11 mouse cellular contexts compared by ENCODE assay signal in the genomic region with DNA sequence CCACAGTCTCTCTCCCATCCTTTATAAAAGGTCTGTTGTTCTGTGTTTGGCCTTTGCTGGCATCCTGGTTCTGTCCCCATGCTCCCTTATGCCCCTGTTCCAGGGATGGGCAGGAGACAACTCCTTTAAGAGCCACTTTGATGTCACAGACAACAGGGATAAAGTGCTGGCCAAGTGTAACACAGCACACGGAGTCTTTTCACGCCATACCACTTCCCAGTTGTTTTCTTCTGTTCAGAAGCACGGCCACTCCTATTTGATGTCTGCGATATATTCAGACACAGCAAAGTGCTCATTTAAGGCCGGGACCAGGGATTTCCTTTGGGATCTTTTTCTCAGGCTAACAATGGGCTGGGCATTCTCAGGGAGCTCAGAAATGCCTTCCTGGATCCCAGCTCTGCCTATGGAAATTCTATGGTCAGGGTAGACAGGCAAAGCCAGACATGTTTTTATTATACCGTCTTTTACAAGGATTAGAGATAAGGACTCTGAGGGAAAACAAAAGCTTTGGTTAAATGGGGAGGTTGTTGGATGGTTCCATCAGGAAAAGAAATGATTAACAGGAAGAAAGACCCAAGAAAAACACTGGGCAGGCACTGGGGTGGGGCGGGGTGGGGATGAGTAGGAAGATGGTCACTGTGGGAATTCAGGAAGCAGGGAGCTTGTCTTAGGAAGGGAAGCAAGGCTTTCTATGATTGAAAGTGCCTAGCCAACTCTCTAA.
A peak's percentile ranks its signal among the peaks of the same experiment; 100 is the strongest.
DNase-seq lines count a peak whose midpoint lies in the region; ATAC-seq and TF ChIP-seq lines count a peak whose summit lies in the region.
"Had no signal": no experiment of that assay in that cellular context is flagged by ENCODE, and none has a peak within 500 bp of the region (broad histone marks: within the 10 kb centered on the region; RNA-seq: fewer than 3 reads in every experiment).

No protein-coding gene starts in this region.

- no peaks in the 10 kb centered on the region for H3K36me3 ChIP-seq in C2C12 (ENCODE audit: control insufficient read depth, insufficient read depth)
- no peaks in the 10 kb centered on the region for H3K36me3 ChIP-seq in intestine, embryonic 14.5 days (ENCODE audit: control insufficient read depth, insufficient read depth, low read length)
- H3K36me3 ChIP-seq: embryonic facial prominence, embryonic 15.5 days had no signal

- H3K9me3 ChIP-seq in intestine, embryonic 14.5 days (ENCODE audit: control insufficient read depth, low read length) = no peaks in the 10 kb centered on the region
- H3K9me3 ChIP-seq: embryonic facial prominence, embryonic 15.5 days had no signal

- no peak overlapping the region for H3K4me2 ChIP-seq in intestine, embryonic 14.5 days (ENCODE audit: low read length)
- H3K4me2 ChIP-seq: embryonic facial prominence, embryonic 15.5 days had no signal

- no peaks in the 10 kb centered on the region for H3K27me3 ChIP-seq in C2C12 (ENCODE audit: control insufficient read depth, insufficient read depth, insufficient read length)
- H3K27me3 ChIP-seq in intestine, embryonic 14.5 days (replicated peaks; ENCODE audit: control insufficient read depth, insufficient read depth, low read length) = no peaks in the 10 kb centered on the region
- H3K27me3 ChIP-seq: embryonic facial prominence, embryonic 15.5 days had no signal

- WGBS in intestine, embryonic 14.5 days = 35% methylated on average over 7 of the region's 7 CpGs

- peak overlapping the region; percentile 91 for H3K27ac ChIP-seq in layer of hippocampus, adult 2 months
- H3K27ac ChIP-seq in intestine, embryonic 14.5 days (ENCODE audit: low read depth) = peak overlapping the region; percentile 54
- H3K27ac ChIP-seq: embryonic facial prominence, embryonic 15.5 days had no signal

- no peak overlapping the region for H3K4me3 ChIP-seq in layer of hippocampus, adult 2 months
- no peak overlapping the region for H3K4me3 ChIP-seq in C2C12 (ENCODE audit: insufficient read depth, poor library complexity, severe bottlenecking)
- no peak overlapping the region for H3K4me3 ChIP-seq in intestine, embryonic 14.5 days (ENCODE audit: low read depth, low read length)
- H3K4me3 ChIP-seq: embryonic facial prominence, embryonic 15.5 days had no signal

- peak; percentile 91 for DNase-seq in heart, adult 11 months
- no peak for DNase-seq in heart, adult 18-20 months
- no peak for DNase-seq in layer of hippocampus, adult 2 months (ENCODE audit: low spot score in 2 of 2)
- no peak for DNase-seq in layer of hippocampus, adult 9-11 months
- no peak for DNase-seq in intestine, embryonic 14.5 days (ENCODE audit: low spot score)
- no peak for DNase-seq in urinary bladder, postnatal 10 days (ENCODE audit: low spot score)
- DNase-seq: adrenal gland, adult 2 months; cerebellum, adult 11-12 months had no signal

- H3K9ac ChIP-seq in intestine, embryonic 14.5 days (ENCODE audit: low read length) = no peak overlapping the region
- H3K9ac ChIP-seq: embryonic facial prominence, embryonic 15.5 days had no signal

- no peak for TF ChIP-seq CTCF in layer of hippocampus, adult 2 months (conservative IDR thresholded peaks at IDR 0.05)
- no peak for TF ChIP-seq CTCF in C2C12 (IDR thresholded peaks at IDR 0.05; ENCODE audit: control insufficient read depth, insufficient read depth, insufficient read length)

- peaks cover 58% of the 10 kb centered on the region for H3K4me1 ChIP-seq in intestine, embryonic 14.5 days (replicated peaks; ENCODE audit: control insufficient read depth, insufficient read depth, low read length)

- peak overlapping the region; percentile 35 for H3ac ChIP-seq in C2C12 (ENCODE audit: control insufficient read depth, insufficient read length, low read depth)

- no peak; the same call in 1 of the 2 replicates for ATAC-seq in intestine, embryonic 14.5 days (replicated peaks; ENCODE audit: low FRiP score, low TSS enrichment, low read depth)
- no peak for ATAC-seq in frontal cortex, adult (ENCODE audit: low TSS enrichment)

- no peaks in the 10 kb centered on the region for H3K79me2 ChIP-seq in C2C12 (ENCODE audit: control insufficient read depth, insufficient read depth)

- H3K79me3 ChIP-seq in C2C12 (ENCODE audit: low read depth) = no peaks in the 10 kb centered on the region

TF ChIP-seq in C2C12, 6 proteins besides CTCF, POLR2A, EP300 and RAD21:
- TF ChIP-seq USF1 (IDR thresholded peaks at IDR 0.05; ENCODE audit: low read depth) (no peak), FOSL1 (IDR thresholded peaks at IDR 0.05; ENCODE audit: insufficient read depth, low read length, poor library complexity, severe bottlenecking) (no peak), MYOG (IDR thresholded peaks at IDR 0.05; ENCODE audit: control insufficient read depth, extremely low read depth, insufficient read length) (no peak), MAX (IDR thresholded peaks at IDR 0.05) (no peak), CEBPB (IDR thresholded peaks at IDR 0.05; ENCODE audit: low read depth) (no peak), MYOD1 (IDR thresholded peaks at IDR 0.05; ENCODE audit: control insufficient read depth, insufficient read length, low read depth) (no peak)
